Mouse (Mus musculus): ENCODE data around the gene Rbfox1.

DNA sequence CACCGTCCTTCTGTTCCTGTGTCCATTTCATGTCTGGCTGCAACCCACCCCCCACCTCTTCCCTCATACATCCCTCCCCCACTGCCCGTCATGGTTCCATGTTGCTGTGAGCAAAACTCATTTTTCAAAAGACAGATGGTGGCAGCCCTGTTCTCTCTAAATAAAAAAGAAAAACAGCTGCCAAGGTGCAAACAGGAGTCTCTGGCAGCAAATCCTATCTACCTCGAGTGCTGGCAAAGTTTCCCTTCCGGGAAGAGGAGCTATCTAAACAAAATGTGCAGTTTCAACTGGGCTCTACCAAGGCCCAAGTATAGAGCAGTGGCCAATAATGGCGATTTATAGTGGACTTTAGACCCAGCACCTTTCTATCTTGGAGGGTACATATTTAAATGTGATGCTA lies 899.0 kb downstream of the Rbfox1 start:
- TF ChIP-seq CTCF (IDR thresholded peaks at IDR 0.05; ENCODE audit: low read depth, low read length): no peak
- no peak for TF ChIP-seq GATA1 (IDR thresholded peaks at IDR 0.05; ENCODE audit: borderline replicate concordance, low read length)
- TF ChIP-seq TAL1 (conservative IDR thresholded peaks at IDR 0.05; ENCODE audit: low read depth, low read length): no peak
- TF ChIP-seq GATA2 (IDR thresholded peaks at IDR 0.05; ENCODE audit: borderline replicate concordance, low read depth, low read length): no peak
- TF ChIP-seq POLR2AphosphoS5 (IDR thresholded peaks at IDR 0.05; ENCODE audit: insufficient replicate concordance, low read depth, low read length): no peak
